Mouse (Mus musculus) lung, adult 2 months (tissue): ENCODE measurements around the gene Ly6g6d.

ENCODE experiments used
- CTCF ChIP-seq: fragments of 200-500 bp; IDR thresholded peaks from 2 replicates; pipeline ENCODE4 v1.5.1; 2011; ENCODE audit warnings: mild to moderate bottlenecking, low read length, control low read depth; ENCODE audit not compliant: insufficient read depth
- POLR2A ChIP-seq: fragments of 200-500 bp; IDR thresholded peaks from 2 replicates; pipeline ENCODE4 v1.6.1; 2011; ENCODE audit warnings: low read depth, mild to moderate bottlenecking, control low read depth, low read length, borderline replicate concordance; ENCODE audit errors: extremely low read depth

DNA sequence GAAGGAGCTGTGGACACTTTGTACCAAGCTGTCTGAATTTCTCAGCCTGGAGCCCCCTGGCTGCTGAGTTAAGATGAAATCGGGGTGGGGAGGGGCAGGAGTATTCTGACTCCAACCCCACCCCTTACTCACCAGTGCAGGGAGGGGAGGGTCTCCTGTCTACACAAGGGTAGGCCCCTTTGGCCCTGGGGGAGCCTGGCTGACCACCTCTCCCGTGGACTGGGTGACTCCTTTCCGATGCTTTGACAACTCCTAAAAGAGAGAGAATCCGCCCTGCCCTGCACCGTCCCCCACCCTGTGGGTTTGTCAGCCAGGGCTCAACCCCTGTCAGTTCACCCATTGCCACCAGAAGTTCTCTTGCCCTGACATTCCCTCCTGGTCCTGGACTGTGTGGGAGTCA, 51.7 kb downstream of the Ly6g6d start:
- TF ChIP-seq CTCF (no peak), POLR2A (no peak)
